Mouse (Mus musculus) left cerebral cortex, postnatal 14 days (tissue): ENCODE results near the gene Pdgfb. TPM values are rescaled to one million over a fixed set of nuclear protein-coding genes. Genes with fewer than 3 reads are reported as not detected.
A peak's percentile ranks its signal among the peaks of the same experiment; 100 is the strongest.

ENCODE experiments used
- DNase-seq, 2 experiments: peaks; one replicate each; pipeline ENCODE4 v3.0.0; 2021 to 2022; ENCODE audit warnings: low spot score in 2 of 2, mixed read lengths in 1 of 2
- intact Hi-C: fragments of 180-260 bp; cut with DNase I; formaldehyde crosslinking; loops from one replicate; pipeline ENCODE4 v1.15.1; 2025
- total RNA-seq, 2 experiments: library from RNA; stranded (reverse); gene quantifications; 2 replicates each; pipeline ENCODE4 v1.2.3; 2021

Pdgfb gene
- total RNA-seq, 2 experiments from 2014 or later, result 41.9 to 42.8 TPM

GRCm38 (mm10) chr15:80037255-80038109 lies 22.7 kb upstream of the Pdgfb start:
- DNase-seq, result no peak

GRCm38 (mm10) chr15:80035341-80035885 lies 20.6 kb upstream of the Pdgfb start:
- intact Hi-C loops, result no loop called here
- no peak for DNase-seq

More at GRCm38 (mm10) chr15:80037255-80038109, 22.7 kb upstream of the Pdgfb start:
- intact Hi-C loops, result no loop called here

- intact Hi-C loops, result no loop called here
- no peak for DNase-seq
Measured at GRCm38 (mm10) chr15:80034913-80035312, 20.1 kb upstream of the Pdgfb start.

- DNase-seq, result no peak
- intact Hi-C loops, result no loop called here
Measured at GRCm38 (mm10) chr15:80034366-80034765, 19.6 kb upstream of the Pdgfb start.

GRCm38 (mm10) chr15:80031133-80031532 lies 16.4 kb upstream of the Pdgfb start:
- DNase-seq, result no peak
- intact Hi-C loops, result no loop called here

- DNase-seq, result no peak
- intact Hi-C loops, result no loop called here
Measured at GRCm38 (mm10) chr15:80030399-80030798, 15.6 kb upstream of the Pdgfb start.

GRCm38 (mm10) chr15:80028862-80029261 lies 14.1 kb upstream of the Pdgfb start:
- no peak for DNase-seq
- intact Hi-C loops, result no loop called here

- intact Hi-C loops, result no loop called here
Measured at GRCm38 (mm10) chr15:80026689-80027353, 12.0 kb upstream of the Pdgfb start.

GRCm38 (mm10) chr15:80026061-80026460 lies 11.3 kb upstream of the Pdgfb start:
- intact Hi-C loops, result no loop called here
- DNase-seq, result no peak

More at GRCm38 (mm10) chr15:80026689-80027353, 12.0 kb upstream of the Pdgfb start:
- no peak for DNase-seq

- intact Hi-C loops, result loop anchor here (2.0 kb wide), 1 partner anchor 37 kb away; no protein-coding TSS in a partner anchor
- DNase-seq, result no peak
Measured at GRCm38 (mm10) chr15:80025615-80026014, 10.8 kb upstream of the Pdgfb start.

- intact Hi-C loops, result loop anchor here (2.0 kb wide), 1 partner anchor 38 kb away; no protein-coding TSS in a partner anchor
- DNase-seq, result peak in 1 of 2 experiments; percentile 81
Measured at GRCm38 (mm10) chr15:80024331-80025313, 9.8 kb upstream of the Pdgfb start.

GRCm38 (mm10) chr15:80020516-80020915 lies 5.7 kb upstream of the Pdgfb start:
- intact Hi-C loops, result no loop called here
- DNase-seq, result no peak

GRCm38 (mm10) chr15:80019625-80020024 lies 4.8 kb upstream of the Pdgfb start:
- intact Hi-C loops, result no loop called here
- no peak for DNase-seq

GRCm38 (mm10) chr15:80019220-80019619 lies 4.4 kb upstream of the Pdgfb start:
- intact Hi-C loops, result no loop called here
- peak in 1 of 2 experiments; percentile 68 for DNase-seq

GRCm38 (mm10) chr15:80016563-80017301 lies 2.0 kb upstream of the Pdgfb start:
- no peak for DNase-seq
- intact Hi-C loops, result no loop called here

- intact Hi-C loops, result no loop called here
- peak; percentile 65 to 89 for DNase-seq
Measured at GRCm38 (mm10) chr15:80015211-80015952, 605 bp upstream of the Pdgfb start.

- intact Hi-C loops, result loop anchor here (5.0 kb wide), 1 partner anchor 63 kb away; no protein-coding TSS in a partner anchor
- DNase-seq, result no peak
Measured at GRCm38 (mm10) chr15:80014031-80014320, 801 bp downstream of the Pdgfb start.
